Mouse (Mus musculus): ENCODE results near the gene Slc12a8.

DNA sequence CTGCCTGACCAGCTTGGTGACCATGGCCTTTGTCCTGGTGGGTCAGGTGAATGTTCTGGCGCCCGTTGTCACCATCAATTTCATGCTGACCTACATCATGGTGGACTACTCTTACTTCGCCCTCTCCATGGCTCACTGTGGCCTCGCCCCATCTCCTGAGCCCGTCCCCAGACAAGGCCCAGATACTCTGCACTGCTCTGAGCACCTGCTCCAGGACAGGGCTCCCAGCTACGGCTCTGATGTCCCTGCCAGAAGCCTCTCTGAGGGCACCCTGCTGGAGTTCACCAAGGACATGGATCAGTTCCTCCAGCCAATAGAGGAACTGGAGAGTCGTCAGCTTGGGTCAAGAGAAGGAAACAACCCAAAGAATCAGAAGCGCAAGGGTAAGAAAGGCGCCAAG, 107.5 kb downstream of the Slc12a8 start:
- TF ChIP-seq POLR2A (IDR thresholded peaks at IDR 0.05; ENCODE audit: extremely low read depth, insufficient read depth, low read length) (no peak), CTCF (IDR thresholded peaks at IDR 0.05; ENCODE audit: extremely low read depth, insufficient read depth, low read length) (no peak)

Measured in cortical plate, adult 2 months (tissue).